Mouse (Mus musculus) MN1 (cell line): Measurements from ENCODE around the gene Clstn2.

ENCODE experiments used
- DNase-seq: peaks from one replicate; pipeline ENCODE4 v3.0.0-alpha.2; 2016; ENCODE audit warnings: low spot score

Clstn2 gene

DNA sequence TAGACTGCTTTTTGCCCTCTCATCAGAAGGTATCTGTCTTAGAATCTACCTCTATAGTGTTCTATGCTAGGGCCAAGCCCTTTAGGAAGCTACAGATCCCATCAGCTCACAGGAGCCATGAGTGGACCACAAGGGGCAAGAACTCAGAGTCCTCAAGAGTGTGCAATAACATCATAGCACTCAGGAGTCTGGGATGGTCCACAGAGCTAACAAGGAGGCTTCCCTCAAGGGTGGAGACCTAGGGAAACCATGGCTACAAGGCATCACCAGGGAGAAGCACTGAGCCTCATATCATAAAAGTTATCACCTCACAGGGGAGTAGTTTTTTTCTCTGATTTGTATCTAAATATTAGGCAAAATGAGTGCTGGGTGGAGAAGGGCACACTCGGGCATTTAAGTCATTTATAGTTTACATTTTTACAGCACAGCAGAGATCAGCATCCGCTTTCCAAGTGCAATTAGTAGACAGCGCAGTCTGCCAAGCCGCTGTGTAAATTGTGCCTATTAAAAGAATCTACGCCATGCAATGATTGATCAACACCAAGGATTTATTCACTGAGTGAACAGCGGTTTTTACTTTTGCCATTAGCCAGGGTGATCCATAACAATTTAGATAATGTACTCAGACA lies 82.5 kb downstream of the Clstn2 start:
- DNase-seq = no peak

DNA sequence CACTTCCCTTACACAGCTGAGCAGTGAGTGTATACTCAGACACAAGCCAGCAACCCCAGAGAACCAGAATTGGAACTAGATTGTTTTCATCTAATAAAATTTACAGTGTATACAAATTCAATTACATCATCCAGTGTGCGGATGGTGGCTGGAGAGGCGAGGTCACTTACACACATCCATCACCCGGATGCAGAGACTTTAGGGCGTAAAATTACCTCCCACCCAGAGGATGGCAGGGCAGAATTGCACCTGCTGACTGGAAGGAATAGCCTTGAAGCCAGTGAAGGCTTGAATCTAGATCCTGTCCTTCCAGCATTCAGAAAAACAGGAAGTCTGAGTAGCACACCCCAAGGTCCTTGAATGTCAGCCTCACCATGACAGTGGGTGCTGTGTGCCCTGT lies 113.7 kb downstream of the Clstn2 start:
- no peak for DNase-seq

GRCm38 (mm10) chr9:97891415-97891814 lies 141.6 kb downstream of the Clstn2 start:
- DNase-seq = no peak

DNA sequence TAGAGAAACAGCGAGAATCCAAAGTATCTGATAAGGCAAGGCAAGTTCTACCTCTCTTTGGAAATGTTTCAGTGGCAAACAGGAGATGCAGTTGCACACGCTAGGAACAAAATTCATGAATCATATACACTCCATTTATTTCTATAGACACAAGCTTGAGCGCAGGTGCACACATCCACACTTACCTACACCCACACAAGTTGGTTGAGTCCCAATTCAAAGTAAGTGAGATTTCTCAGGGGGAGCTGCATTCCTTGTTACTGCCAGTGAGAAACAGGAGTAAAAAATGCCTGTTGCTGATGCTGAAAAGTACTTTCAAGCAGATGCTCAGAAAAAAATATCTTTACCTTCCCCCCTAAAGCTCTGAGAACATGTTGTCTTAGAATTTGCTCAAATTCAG lies 149.6 kb downstream of the Clstn2 start:
- no peak for DNase-seq

GRCm38 (mm10) chr9:97867013-97867700 lies 165.8 kb downstream of the Clstn2 start:
- no peak for DNase-seq

GRCm38 (mm10) chr9:97852859-97853258 lies 180.1 kb downstream of the Clstn2 start:
- DNase-seq = no peak

DNA sequence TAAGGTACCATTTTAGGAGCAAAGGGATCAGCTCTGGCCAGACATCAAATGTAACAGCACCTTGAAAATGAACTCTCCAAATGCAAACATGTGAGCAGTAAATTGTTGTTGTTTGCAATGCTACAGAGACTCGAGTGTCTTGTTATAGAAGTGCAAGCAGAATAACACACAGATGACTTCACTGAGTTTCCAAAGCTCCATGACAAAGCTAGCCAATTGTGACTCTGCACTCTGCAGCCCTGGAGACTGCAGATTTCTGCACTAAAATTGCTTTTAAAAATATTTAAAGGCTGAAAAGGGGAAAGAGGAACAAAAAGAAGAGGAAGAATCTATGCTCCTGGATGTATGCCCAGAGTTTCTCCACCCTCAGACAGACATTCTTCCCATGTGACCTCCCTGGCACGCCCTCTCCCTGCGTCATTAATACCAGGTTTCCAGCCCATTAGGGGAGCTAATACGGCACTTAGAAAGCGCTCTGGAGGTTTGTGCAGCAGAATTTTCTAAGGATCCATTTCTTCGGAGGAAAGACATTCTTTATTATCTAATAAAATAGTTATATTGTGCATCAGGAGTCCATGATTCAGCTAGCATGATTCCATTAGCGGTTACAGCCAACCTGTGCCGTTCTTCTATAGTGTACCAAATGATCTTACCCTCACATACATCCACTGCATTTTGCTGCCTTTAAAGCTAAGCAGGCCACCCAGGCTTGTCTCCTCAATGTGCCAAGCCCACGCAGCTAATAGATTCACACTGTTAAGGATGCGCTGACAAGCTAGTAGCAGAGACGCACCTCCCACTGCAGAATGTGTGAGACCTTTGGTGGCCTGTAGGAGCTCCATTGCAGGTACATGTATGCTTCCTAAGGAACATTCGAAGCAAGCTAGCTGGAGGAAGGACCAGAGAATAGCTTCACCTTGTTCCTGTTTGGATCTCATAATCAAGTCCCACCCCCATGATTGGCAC lies 184.8 kb downstream of the Clstn2 start:
- no peak for DNase-seq

DNA sequence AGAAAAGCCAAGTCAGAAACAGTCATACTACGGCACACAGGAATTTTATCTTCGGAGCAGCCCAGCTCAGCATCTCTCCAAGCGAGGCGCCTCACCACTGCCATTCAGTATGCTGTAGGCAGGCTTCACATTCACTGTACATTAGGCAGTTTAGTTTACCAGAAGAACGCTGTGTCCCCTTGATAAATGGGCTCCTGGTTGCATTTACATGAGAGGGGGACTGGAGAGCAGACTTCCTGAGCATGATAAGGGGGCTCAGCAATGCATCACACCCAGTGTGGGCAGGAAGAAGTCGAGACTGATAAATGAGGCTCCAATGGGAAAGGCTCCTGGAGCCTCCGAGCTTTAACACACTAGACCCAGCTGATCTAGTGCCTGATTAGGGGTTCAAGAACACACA lies 190.9 kb downstream of the Clstn2 start:
- DNase-seq = no peak

DNA sequence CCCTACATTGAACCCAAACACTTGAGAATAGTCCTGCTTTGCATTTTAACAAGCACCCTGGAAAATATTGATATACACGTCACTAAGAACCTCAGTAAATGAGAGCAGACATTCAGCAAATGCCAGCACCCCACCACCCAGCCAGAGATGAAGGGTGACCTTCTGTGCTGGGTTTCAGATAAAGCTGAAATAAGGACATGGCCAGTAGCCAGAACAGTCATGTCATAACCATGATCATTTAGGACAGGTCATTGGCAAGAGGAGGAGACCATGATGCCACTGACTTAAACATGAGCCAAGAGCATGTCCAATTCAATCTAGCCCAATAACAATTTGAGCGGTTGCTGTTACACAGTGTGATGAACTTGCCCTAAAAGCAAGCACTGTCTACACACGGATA lies 201.8 kb downstream of the Clstn2 start:
- DNase-seq = no peak

DNA sequence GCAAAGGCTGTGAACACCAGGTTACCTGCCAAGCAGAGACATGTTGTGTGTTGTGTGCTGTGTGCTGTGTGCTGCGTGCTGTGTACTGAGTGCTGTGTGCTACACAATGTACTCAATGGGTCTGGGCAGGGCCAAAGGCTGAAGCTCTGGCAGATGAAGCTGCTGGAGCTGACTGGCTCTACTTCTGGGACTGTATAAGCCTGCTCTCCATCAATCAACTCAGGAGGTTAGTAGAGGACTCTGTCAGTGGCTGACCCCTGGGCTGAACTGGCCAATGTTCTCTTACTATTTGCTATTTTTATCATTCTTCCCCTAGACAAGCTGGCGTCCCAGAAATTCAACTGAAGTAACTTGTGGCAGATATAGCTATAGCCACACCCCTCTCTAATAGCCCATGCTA lies 203.1 kb downstream of the Clstn2 start:
- DNase-seq = no peak

DNA sequence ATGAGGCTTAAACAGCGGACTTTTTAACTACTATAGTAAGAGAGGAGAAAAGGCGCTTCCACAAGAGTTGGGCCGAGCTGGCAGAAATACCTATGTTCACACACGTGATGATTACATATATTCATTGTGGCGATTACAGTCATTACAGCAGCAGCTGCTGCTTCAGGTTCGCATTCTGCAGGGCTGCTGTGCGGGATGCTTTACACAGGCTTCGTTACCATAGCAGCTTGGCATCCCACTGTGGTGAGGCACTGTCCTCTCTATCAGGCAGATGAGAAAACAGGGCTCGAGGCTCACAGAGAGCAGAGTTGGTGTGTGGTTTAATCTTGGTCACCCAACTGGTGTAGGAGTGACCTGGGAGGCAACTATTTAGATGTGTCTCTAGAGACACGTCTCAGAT lies 205.3 kb downstream of the Clstn2 start:
- DNase-seq = no peak

DNA sequence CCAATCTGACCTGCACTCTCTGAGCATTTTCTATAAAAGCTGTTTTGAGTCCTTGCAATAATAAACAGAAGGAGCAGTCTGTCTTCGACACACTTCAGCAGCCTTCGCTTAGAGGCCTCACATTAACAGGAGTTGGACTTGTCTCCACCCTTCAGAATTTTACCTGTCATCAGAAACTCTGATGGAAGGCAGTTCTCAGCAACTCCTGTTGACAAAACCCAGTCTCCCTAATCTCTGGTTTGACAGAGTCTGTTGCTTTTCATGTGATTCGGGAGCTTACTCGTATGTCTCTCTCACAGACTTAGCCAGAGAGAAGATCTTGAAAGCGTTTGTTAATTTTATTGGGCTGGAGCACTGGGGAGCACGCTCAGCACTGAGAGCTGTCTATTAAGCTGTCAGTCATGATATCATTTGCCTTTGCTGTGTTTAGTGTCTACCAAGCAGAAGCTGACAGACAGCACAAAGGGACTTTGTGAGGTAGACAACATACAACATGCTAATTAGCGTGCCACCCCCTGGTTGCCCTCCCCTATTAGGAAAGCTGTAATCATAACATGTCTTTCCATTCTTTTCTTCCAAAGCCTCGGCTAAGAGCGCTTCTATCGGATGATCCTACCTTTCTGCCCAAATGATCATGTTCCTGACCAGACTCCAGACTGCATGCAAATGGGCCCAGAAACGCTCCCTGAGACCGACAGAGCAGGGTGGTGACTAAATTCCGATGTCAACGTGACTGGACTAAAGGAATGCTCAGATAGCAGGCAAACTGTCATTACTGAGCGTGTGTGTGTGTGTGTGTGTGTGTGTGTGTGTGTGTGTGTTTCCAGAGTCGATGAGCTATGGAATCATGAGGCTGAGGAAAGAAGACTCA lies 206.7 kb downstream of the Clstn2 start:
- DNase-seq = no peak

DNA sequence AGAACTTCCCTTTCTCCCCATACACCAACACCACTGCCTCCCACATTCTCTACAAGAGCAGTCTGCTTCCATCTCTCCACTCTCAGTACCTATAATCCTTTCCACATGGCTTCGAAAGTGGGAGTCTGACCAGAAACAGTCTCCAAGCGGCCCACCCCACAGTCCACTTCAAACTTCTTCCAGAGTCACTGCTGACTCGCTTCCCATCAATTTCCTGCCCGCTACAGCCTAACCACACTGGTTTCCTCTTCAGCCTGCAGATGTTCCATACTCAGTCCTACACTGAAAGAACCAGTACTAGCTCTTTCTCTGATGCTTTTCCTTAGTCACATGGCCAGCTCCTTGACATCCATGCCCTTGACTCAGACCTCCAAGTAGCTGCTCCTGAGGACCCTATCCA lies 215.9 kb downstream of the Clstn2 start:
- no peak for DNase-seq

GRCm38 (mm10) chr9:97816143-97816805 lies 216.7 kb downstream of the Clstn2 start:
- no peak for DNase-seq

GRCm38 (mm10) chr9:97813157-97813556 lies 219.8 kb downstream of the Clstn2 start:
- DNase-seq = no peak

DNA sequence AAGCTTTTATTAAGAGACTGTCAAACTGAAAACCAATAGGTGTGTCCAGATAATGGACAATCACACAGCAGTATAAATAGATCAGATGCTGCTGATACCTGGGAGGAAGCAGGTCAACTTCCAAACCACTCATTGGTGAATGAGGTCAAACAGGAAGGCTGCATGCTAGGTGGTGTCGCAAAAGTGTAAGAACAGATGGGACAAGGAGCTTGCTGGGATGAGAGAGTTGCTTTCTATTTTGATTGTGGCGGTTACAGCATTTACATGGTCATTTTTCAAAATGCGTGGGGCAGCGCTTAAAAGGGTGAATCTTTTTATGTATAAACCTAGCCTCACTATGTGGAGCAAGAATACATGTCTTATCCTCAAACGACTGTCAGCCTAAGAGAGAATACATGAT lies 225.9 kb downstream of the Clstn2 start:
- DNase-seq = no peak

DNA sequence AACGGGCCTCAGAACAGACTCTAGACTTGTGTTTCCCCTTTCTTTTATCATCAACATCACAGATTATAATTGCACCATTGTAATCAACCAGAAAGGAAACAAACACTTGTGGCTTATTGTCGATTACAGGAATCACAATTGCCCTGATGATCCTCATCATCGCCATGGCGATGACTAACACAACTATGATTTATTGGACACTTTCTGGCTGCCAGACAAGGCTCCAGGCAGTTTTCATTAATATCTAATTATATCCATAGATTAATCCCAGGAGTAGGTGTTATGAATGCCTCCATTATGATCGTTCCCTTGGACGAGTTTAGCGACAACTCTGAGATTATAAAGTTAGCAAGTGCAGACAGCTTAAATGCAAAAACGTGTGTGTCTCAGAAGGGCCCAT lies 239.3 kb downstream of the Clstn2 start:
- DNase-seq = no peak

DNA sequence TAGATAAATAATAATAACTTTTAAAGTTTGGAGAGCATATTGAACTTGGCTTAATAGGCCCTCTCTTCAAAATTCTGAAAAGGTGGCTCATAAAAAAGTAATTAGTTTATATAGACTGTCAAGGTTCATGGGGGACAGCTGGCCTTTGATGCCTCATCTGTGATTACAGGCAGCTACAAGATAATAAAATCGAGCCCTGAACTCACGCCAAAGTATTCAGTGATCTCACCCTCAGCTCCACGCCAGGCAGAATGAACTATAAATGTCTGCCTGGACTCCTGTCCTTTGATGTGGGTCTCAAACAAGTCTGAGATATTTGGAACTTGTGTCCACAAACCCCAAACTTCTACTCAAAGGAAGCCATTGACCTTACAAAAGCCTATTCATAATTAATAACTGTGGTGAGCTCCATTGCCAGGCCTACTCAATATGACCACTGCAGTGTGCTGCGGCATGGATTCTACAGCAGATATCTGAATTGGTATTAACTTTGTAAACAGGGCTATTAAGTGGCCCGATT lies 244.8 kb downstream of the Clstn2 start:
- no peak for DNase-seq

GRCm38 (mm10) chr9:97780032-97780616 lies 252.9 kb downstream of the Clstn2 start:
- DNase-seq = no peak

DNA sequence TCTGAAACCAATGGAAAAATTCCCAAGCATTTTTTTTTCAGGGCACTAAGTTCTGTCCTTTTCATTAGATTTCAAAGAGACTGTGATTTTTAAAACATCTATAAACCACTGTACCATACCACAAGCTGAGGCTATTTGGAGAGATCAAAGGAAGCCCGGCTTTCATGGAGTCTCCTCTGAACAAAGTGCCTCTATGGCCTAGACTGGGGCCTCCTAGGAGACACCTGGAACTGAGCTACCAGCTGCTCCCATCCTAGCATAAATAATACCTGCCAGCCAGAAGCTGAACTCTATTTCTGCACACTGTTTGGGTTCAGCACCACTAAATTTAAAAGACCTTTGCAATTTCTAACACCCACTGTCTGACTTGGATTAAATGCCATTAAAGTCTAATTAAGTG lies 257.2 kb downstream of the Clstn2 start:
- DNase-seq = no peak

DNA sequence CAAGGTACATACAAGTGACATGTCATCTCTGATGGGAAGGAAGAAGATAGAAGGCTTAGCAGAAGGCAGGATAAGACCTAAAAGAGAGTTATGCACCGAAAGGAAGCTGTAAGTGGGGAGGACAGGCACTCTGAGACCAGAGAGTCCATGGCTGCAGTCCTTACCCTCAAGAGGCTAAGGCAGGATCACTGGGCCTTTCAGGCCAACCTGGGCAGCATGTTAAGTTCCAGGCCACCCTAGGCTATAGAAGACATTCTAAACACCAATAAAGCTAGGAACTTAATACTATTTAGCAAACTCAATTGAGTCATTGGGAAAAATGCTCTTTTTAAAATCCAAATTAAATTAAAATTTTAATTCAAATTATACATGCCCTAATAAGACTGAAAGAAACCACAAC lies 258.0 kb downstream of the Clstn2 start:
- DNase-seq = no peak
